Mouse (Mus musculus): ENCODE results near the gene 1700003E16Rik.

The 1700003E16Rik gene

DNA sequence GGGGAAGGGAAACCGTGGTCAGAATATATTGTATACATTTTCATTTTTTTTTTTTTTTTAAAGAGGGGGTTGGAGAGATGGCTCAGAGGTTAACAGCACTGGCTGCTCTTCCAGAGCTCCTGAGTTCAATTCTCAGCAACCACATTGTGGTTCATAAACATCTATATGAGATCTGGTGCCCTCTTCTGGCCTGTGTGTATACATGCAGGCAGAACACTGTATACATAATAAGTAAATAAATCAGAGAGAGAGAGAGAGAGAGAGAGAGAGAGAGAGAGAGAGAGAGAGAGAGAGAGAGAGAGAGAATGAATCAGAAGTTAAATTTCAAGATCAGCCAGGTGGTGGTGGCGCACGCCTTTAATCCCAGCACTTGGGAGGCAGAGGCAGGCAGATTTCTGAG, 3.3 kb downstream of the 1700003E16Rik start:
- WGBS = 19% methylated on average over 3 of the region's 3 CpGs

DNA sequence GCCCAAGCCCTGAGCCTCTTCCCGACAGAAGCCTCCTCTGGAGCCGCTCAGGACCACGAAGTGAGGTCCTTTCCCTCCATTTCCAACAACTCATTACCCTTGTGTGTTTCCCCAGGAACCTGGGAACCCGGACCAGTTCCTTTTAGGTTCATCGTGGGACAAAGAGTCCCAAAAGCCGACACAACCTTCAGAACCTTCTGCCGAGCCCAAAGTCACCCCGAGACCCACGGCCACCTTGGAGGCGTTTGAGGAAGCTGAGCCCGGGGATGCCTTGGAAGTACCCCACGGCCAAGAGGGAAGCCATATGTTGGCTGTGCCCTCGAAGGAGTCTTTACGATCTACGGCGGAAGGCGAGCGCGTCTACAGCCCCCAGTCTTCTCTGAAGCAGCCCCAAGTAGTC, 5.2 kb downstream of the 1700003E16Rik start:
- 54% methylated on average over 19 of the region's 19 CpGs for WGBS

DNA sequence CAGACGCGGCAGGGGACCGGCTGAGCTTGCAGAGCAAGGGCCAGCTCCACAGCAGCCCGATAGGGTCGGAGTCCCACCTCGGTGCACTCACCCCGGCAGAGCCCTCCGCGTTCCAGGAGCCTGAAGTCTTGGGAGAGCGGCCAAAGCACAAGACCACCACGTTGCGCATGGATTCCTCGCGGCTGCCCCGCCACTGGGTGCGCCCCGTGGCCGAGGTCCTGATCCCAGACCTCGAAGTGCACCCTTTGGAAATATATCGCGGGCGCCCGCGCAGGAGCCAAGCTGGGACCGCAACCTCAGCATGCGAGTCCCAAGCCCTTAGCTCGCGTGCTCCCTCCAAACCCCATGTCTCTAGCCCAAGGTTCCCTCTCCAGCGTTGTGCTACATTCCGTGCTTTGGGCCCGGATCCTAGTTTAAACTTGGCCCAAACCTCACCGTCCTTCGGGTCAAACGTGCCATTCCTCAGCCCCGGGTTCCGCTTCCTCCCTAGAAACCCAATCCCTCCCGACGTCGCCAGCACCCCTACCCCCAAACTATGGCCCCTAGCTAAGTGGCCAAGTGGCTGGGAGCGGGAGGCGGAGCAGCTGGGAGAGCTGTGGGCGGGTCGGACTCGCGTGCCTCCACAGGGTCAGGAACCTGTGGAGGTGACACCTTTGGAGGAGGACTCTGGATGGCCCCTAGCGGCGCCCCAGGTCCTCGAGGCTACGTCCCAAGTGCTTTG, 5.9 kb downstream of the 1700003E16Rik start:
- WGBS = 27% methylated on average over 49 of the region's 49 CpGs

DNA sequence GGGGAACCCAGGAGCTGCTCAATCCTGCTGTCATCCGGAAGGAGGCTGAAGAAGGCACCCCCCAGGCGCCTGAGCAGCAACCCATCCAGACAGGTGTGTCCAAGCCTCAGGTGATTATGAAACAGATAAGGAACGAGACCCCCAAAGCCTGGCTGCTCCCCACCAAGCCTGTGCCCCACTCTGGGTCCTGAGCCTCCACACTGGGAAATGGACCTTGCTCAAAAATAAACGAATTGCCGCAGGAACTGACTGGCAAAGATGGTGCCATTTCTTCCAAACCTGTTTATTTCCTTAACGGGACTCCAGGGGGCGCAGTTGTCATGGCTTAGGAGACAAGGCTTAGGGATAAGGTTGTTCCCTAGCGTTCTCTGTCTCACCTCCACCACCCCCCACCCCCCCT, 6.5 kb downstream of the 1700003E16Rik start:
- WGBS = 5% methylated on average over 8 of the region's 8 CpGs

DNA sequence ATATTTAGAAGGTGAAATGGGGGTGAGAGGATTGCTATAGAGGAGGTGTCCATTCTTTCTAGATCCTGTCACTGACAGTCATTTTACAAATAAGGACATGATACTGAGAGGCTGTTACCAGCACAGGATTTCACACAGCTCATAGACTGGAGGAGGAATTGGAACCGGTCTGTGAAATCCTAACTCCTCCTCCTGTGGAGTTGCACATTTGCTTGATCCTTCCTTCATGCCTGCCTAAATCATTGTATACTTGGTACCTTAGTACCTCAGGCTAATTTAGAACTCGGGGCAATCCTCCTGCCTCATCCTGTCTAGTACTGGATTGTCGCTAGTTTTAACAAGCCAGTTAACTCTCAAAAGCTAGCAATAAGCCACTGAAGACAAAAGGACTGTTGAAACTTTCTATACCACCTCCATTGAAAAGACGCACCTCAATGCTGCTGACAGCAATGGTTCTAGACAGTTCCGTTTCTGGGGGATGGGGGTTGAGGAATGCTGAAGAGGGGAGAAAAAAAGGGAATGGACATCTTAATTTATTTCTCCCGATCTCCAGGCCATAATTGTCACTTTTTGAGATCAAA, 8.9 kb downstream of the 1700003E16Rik start:
- 2% methylated on average over 6 of the region's 6 CpGs for WGBS

DNA sequence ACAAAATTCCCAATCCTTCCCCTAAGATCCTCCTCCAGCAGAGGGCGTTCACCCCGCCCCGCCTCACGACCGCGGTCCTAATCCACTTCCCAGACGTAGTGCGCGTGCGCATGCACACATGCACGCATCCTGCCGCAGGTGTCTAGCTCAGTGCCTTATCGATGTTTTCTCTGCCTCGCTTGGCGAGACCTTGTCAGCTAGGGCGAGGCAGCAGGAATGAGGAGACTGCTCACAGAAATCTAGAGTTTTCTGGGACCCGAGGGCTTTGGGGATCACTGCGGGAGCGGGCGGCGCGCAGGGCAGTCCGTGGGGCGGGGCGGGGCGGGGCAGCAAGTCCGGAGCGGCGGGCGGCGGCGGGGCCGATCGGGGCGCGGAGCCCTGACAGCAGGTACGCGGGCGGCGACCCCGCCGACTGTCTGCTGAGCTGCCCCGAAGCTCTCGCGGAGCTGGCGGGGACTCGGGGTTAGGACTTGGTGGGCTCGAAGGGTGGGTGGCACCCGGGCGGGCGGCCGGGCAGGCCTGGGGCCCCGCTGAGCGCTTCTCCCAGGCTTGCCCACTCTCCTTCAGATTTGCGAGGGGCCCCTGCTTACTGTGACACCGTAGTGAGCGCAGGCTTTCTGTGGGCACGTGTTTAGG, 9.5 kb downstream of the 1700003E16Rik start, which contains the start of gene Dctn1:
Dctn1 (plus strand) TSS at position 314 of the 636 bp plus-strand sequence.
- under 1% methylated on average over 58 of the region's 58 CpGs for WGBS

DNA sequence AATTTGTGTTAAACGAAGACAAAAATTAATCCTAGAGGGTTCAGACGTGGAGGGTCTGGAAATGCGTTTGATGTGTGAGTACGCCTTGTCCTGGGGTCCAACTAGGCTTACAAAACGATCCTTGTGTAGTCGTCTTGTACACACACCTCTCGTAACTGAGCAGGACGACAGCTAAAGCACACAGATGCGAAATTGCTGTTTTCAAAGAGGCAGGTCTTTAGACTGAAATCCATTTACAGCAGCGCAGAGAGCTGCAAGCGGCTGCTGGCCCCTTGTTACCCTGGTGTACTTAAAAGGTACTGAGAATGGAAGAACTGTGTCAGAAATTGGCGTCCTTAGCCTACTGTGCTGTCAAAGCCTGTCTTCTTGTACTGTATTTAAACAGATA, 10.0 kb downstream of the 1700003E16Rik start:
- WGBS = 0% methylated on average over 12 of the region's 12 CpGs

DNA sequence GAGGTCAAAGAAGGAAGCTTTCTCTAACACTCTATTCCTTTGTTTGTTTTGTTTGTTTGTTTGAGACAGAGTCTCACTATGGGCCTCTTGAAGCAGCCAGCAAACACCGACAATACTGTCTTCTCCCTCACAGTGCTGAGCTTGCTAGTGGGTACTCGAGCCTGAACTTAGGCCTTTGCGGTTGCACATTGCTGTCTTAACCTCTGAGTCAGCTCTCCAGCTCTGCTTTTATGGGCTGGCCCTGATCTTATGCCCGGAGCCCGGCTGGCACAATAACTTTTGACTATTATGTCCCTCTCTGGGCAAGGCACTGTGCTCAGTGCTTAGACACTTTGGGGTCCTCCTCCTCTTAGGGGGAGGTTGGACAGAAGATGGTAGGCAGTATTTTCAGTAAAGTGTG, 13.7 kb downstream of the 1700003E16Rik start:
- 49% methylated on average over 5 of the region's 5 CpGs for WGBS

DNA sequence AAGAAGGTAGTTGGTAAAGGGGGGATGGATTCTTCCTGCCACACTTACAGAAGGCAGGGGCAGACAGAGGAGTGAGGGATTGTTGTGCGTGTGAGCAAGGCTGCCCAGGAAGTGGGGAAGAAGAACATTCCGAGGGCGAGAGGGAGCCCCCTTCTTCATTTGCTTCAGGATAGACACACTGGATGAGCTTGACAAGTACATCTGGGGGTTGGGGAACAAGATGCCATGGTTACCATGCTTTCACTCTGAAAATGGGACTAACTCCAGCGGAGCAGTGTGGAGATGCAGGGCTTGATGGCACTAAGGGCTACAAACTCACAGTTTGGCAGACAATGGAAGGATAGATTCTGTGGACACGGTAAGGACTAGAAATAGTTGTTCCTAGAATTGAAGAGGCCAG, 14.9 kb downstream of the 1700003E16Rik start:
- WGBS = 24% methylated on average over 5 of the region's 5 CpGs

DNA sequence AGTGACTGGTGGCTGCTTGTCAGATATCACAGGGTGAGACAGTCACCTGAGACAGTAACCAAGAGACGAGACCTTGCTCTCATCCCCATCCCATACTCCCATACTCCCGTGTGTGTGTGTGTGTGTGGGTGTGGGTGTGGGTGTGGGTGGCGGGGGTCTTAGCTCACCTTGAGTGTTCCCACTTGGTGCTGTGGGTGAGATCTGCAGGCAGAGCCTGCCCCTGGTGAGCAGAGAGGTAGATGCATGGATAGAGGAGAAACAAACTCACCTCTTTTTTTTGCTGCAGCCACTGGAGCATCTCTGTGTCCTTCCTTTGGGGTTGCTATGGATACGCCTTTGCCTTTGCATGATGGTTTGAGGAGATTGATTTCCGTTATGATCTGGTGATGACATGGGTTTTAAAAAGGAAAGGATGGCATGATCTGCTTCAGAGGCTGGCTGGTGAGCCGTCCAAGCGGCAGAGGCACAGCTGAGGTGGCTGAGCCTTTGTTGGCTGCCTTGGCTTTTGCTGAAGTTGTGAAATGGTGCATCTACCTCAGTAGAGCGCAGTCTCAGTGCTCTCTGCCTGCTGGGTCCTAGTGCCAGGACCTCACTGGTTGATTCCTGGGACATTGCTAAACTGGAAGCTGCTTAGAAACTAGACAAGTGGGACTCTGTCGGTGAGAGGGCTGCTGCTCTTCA, 16.2 kb downstream of the 1700003E16Rik start:
- WGBS = 40% methylated on average over 9 of the region's 9 CpGs

DNA sequence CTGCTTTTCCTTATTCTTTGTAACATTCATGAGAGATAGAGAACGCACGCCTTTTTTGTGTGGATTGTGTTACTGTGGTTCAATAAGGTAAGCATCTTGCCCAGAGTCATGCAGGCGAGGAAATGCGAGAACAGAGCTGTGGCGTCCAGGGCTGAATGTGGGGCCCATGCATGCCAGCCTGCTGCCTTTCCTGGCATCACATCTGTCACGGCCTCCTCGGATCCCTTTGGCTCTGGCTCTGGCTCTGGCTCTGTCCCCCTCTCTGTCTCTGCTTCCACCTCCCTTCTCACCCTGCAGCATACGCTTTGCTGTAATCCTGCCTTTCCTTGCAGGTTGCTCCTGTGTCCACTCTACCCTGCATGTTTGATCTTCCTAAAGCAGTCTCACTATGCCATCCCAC, 19.8 kb downstream of the 1700003E16Rik start:
- 47% methylated on average over 8 of the region's 8 CpGs for WGBS

DNA sequence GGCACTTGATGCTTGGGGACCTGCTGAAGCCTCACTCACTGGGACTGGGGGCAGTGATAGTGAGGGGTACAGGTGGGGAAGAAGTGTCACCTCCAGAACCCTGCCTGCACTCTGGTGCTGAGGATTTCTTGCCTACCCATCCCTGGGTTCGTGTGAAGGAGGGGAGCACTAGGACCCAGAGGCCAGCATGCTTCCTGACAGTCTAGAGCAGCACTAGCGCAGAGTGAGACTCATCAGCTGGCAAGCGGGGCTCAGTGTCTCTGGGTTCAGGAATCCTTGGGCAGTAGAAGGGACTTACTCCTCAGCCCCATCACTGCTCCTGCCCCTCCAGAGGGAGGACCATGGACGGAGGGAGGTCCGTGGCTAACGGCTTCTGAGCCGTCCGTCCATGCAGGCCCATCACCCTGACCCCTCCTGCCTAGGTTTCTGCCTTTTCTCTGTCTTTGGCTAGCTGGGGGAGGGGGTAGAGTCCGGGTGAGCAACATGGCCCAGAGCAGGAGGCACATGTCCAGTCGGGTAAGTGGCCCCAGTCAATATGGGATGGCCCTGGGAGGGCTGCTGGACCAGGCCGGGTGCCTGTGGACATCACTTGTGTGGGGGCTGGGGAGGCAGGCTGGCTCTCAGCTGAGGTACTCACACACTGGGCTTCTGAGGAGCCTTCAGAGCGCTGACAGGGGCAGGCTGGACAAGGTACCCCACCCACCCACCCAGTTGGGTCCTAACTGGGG, 23.4 kb downstream of the 1700003E16Rik start:
- 14% methylated on average over 12 of the region's 12 CpGs for WGBS

DNA sequence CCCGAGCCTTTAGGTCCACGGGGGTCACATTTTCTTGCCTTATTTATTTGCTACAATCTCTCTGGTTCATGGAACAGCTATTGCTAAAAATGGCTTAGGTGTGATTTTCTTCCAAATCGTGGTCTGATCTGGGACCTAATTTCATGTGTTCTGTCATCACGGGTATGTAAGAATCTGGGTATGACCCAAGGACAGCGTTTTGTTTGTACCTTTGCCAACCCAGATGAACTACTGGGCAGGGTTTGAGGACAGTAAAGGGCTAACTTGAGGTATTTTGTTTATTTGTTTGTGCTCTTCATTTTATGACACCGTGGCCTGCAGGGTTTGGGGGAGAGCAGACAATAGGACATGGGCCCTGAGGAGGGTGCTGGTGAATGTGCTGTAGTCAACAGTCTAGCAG, 24.4 kb downstream of the 1700003E16Rik start:
- WGBS = 44% methylated on average over 6 of the region's 6 CpGs

DNA sequence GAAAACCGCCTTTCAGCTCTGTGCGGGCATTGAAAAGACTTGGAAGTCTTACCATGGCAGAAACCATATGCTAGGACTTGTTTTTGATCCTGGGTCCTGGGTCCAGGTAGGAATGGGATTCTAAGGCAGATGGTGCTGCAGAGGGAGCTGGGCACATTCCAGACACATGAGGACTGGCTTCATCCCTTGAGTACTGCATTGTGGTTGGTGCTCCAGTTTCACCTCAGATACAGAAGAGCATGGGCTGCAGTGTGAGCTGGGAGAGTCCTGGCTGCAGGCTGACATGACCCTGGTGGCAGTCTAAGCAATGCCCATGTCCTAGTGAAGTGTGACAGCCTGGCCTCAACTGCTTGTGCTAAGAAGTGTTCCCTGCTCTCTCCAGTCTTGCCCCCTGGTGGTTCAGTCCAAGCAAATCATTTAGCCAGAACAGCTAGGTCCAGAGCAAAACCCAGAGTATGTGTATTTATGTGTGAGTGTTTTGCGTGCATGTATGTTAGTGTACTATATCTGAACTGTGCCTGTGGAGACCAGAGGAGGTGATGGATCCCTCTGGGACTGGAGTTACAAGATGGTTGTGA, 28.7 kb downstream of the 1700003E16Rik start:
- WGBS = 55% methylated on average over 3 of the region's 3 CpGs

DNA sequence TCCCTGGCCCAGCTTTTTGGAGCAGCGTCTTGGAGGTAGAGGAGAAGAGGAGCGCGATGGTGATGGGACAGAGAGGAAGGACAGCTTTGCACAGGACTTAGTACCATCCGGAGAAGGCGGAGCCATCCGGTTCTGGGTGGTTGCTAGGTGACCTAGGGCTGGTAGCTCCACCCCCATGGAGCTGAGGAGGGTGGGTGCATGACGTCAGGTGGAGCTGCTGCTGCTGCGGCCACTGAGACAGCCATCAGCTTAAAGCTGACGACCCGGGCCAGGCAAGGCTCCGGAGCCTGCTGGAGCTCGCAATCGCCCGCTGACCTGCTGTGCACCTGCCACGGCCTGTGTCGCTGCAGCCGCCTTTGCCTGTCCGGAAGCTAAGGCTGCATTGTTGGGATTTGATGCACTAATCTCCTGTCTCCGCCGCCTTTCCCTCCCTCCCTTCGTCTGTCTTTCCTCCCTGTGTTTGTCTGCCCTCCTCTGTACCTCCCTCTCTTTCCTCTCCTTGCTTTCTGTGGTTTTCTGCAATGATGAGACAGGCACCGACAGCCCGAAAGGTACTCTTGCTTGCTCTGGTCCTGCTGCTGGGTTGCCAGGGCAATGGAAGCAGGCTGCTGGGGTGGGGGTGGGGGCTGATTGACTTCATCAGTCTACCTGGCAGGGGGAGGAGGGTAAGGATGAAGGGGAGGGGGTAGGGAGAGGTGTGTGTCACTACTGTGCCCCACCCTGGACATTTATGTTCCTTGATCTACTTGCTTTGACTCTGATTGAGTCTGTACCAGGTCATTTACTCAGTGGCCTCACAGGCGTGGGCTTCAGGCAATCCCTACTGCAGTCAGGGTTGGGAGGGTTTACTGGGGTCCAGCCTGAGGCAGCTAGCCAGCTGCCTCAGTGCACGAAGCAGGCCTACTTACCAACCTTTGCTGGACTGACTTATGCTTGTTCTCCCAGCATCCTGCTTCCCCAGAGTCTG, 30.0 kb downstream of the 1700003E16Rik start:
- WGBS = 14% methylated on average over 25 of the region's 25 CpGs

DNA sequence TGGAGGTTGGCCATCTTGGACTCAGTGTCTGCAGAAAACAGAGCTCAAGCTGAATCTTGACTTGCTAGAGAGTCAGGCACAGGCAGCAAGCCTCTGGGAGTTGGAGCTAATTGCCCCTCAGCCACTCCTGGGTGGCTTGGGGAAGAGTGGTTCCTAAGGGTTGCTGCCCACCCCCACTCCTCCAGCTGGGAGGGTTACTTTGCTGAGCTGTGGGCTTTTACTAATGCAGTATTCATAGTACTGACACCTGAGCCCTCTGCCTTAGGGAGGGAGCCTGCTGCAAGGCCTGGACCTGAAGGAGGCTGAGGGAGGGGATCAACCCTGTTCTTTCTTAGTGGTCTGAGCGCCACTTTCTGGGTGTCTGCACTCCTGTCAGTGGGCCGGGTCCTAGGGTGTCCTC, 30.7 kb downstream of the 1700003E16Rik start:
- 57% methylated on average over 2 of the region's 2 CpGs for WGBS

DNA sequence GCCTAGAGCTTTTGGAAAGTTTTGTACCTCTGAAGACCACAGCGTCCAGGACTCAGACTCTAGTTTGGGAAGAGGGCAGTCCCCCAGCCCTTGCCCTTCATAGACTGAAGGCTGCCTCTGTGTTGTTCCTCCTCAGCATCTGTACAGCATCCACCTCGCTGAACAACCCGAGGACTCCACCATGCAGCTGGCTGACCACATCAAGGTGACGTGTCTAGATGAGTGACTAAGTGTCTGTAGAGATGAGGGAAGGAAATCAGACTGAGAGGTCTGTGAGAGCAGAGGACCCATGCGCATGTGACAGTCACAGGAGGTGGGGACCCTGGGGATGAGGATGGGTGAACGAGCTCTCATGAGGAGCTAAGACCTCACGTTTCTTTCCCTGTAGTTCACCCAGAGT, 37.4 kb downstream of the 1700003E16Rik start:
- 87% methylated on average over 7 of the region's 7 CpGs for WGBS

DNA sequence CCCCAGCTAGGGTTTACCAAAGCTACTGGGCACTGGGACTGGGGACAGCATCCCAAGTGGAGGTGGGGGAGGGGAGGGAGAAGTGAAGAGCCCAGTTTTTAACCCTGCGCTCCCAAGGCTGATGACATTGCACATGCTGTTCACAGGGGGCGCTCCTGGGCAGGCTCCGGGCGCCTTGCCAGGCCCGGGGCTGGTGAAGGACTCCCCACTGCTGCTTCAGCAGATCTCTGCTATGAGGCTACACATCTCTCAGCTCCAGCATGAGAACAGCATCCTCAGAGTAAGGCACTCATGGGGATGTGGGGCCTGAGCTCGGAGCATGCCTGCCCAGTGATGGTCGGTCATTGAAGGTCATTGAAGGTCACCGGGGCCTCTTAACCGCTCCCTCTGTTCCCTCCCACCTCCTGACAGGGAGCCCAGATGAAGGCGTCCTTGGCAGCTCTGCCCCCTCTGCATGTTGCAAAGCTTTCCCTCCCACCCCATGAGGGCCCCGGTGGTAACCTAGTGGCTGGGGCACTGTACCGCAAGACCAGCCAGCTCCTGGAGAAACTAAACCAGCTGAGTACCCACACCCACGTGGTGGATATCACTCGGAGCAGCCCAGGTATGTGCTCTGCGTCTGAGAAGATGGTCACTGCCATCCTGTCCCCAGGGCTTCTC, 41.3 kb downstream of the 1700003E16Rik start:
- 35% methylated on average over 15 of the region's 15 CpGs for WGBS

DNA sequence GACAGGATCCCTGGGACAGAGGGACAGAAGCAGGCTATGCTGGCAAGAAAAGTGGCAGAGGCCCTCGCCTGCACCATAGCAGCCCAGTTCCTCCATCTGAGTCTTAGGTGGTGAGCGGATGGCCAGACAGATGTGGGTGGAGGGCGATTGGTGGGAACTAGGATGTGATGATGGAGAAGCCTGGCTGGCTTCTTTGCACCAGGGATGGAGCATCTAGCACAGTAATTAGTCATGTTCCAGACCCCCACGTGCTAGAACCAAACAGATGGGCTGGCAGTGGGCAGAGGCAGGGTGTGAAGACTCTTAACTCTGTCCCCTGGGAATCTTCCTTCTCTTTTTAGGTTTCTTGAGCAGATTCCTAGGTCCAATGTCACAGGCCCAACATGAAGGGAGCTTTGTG, 47.1 kb downstream of the 1700003E16Rik start:
- 59% methylated on average over 4 of the region's 4 CpGs for WGBS

DNA sequence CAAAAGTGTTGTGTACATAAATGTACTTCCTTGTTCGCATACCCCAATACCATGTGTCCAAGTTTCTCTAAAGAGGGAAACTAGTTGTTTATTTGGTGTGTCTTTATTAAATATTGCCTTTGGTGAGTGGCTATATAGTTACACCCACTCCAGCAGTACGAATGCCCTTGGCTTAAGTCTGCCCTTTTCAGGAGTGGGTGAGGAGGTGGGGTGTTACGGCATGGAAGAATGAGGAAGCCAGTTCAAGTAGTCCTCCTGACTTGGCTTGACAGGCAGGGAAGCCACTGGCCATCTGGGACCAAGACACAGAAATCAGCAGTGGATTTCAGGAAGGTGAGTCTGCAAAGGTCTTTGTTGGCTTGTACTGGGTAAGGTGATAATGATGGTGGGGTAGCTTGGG, 49.6 kb downstream of the 1700003E16Rik start:
- 85% methylated on average over 3 of the region's 3 CpGs for WGBS

Data from cerebral cortex, adult 2 months (tissue).